Mouse (Mus musculus): ENCODE measurements at regions not wholly inside any gene's neighbourhood (a gene's known extent, or its start where the extent isn't known, plus 50 kb on each side); places are given as distances from the start of the nearest gene placed in this dataset.
A peak's percentile ranks its signal among the peaks of the same experiment; 100 is the strongest.

GRCm38 (mm10) chr1:56179206-56179985 is 457.8 kb downstream of the Hsfy2 start:
- Histone ChIP-seq H3K36me3 (no peaks in the 10 kb centered on the region), H3K4me2 (replicated peaks) (no peak overlapping the region), H3K27me3 (replicated peaks) (no peaks in the 10 kb centered on the region), H3K4me1 (replicated peaks) (0 out of 2 replicates have a peak, but pooled peaks cover 3% of the 10 kb centered on the region), H3K27ac (no peak overlapping the region), H3K9ac (no peak overlapping the region), H3K9me3 (no peaks in the 10 kb centered on the region), H3K4me3 (replicated peaks) (no peak overlapping the region)
- WGBS = 74% methylated on average over 10 of the region's 10 CpGs
- no peak for ATAC-seq

- no peak for ATAC-seq
- 51% methylated on average over 4 of the region's 4 CpGs for WGBS
- H3K27me3 ChIP-seq (replicated peaks) = no peaks in the 10 kb centered on the region
- no peak overlapping the region for H3K27ac ChIP-seq
- H3K4me1 ChIP-seq (replicated peaks) = no peaks in the 10 kb centered on the region
- no peaks in the 10 kb centered on the region for H3K36me3 ChIP-seq
- no peak overlapping the region for H3K9ac ChIP-seq
- no peaks in the 10 kb centered on the region for H3K9me3 ChIP-seq
- H3K4me2 ChIP-seq (replicated peaks) = no peak overlapping the region
- no peak overlapping the region for H3K4me3 ChIP-seq (replicated peaks)
Observed at GRCm38 (mm10) chr1:56171157-56171556, 466.1 kb downstream of the Hsfy2 start.

- no peak overlapping the region for H3K4me3 ChIP-seq (replicated peaks)
- no peak overlapping the region for H3K27ac ChIP-seq
- 74% methylated on average over 1 of the region's 1 CpGs for WGBS
- H3K4me1 ChIP-seq (replicated peaks) = no peaks in the 10 kb centered on the region
- no peak overlapping the region for H3K9ac ChIP-seq
- H3K4me2 ChIP-seq (replicated peaks) = no peak overlapping the region
- H3K9me3 ChIP-seq = no peaks in the 10 kb centered on the region
- no peak for ATAC-seq
- H3K27me3 ChIP-seq (replicated peaks) = no peaks in the 10 kb centered on the region
- H3K36me3 ChIP-seq = no peaks in the 10 kb centered on the region
Observed at GRCm38 (mm10) chr1:56168712-56169111, 468.5 kb downstream of the Hsfy2 start.

- no peak overlapping the region for H3K4me3 ChIP-seq (replicated peaks)
- no peak for ATAC-seq
- H3K4me2 ChIP-seq (replicated peaks) = no peak overlapping the region
- no peak overlapping the region for H3K27ac ChIP-seq
- H3K9ac ChIP-seq = no peak overlapping the region
- no peaks in the 10 kb centered on the region for H3K36me3 ChIP-seq
- WGBS = 90% methylated on average over 4 of the region's 4 CpGs
- H3K4me1 ChIP-seq (replicated peaks) = no peaks in the 10 kb centered on the region
- no peaks in the 10 kb centered on the region for H3K9me3 ChIP-seq
- H3K27me3 ChIP-seq (replicated peaks) = no peaks in the 10 kb centered on the region
Observed at GRCm38 (mm10) chr1:56168063-56168462, 469.2 kb downstream of the Hsfy2 start.

GRCm38 (mm10) chr1:56165228-56165627 is 472.0 kb downstream of the Hsfy2 start:
- ATAC-seq = peak; percentile 75
- Histone ChIP-seq H3K9me3 (no peaks in the 10 kb centered on the region), H3K4me2 (replicated peaks) (no peak overlapping the region), H3K4me1 (replicated peaks) (no peaks in the 10 kb centered on the region), H3K36me3 (no peaks in the 10 kb centered on the region), H3K4me3 (replicated peaks) (no peak overlapping the region), H3K9ac (no peak overlapping the region), H3K27ac (no peak overlapping the region), H3K27me3 (replicated peaks) (no peaks in the 10 kb centered on the region)
- 43% methylated on average over 2 of the region's 2 CpGs for WGBS

GRCm38 (mm10) chr1:56164366-56164765 is 472.9 kb downstream of the Hsfy2 start:
- no peak for ATAC-seq
- H3K4me3 ChIP-seq (replicated peaks) = no peak overlapping the region
- no peak overlapping the region for H3K9ac ChIP-seq
- H3K4me1 ChIP-seq (replicated peaks) = no peaks in the 10 kb centered on the region
- H3K36me3 ChIP-seq = no peaks in the 10 kb centered on the region
- H3K27me3 ChIP-seq (replicated peaks) = no peaks in the 10 kb centered on the region
- no peak overlapping the region for H3K4me2 ChIP-seq (replicated peaks)
- no peaks in the 10 kb centered on the region for H3K9me3 ChIP-seq
- 97% methylated on average over 2 of the region's 2 CpGs for WGBS
- H3K27ac ChIP-seq = no peak overlapping the region

- no peak for ATAC-seq
- Histone ChIP-seq H3K27me3 (replicated peaks) (no peaks in the 10 kb centered on the region), H3K36me3 (no peaks in the 10 kb centered on the region), H3K27ac (no peak overlapping the region), H3K4me3 (replicated peaks) (no peak overlapping the region), H3K9me3 (no peaks in the 10 kb centered on the region), H3K4me2 (replicated peaks) (no peak overlapping the region), H3K4me1 (replicated peaks) (no peaks in the 10 kb centered on the region), H3K9ac (no peak overlapping the region)
- 53% methylated on average over 7 of the region's 7 CpGs for WGBS
Observed at GRCm38 (mm10) chr1:56130951-56131350, 506.3 kb downstream of the Hsfy2 start.

- Histone ChIP-seq H3K4me3 (replicated peaks) (no peak overlapping the region), H3K9me3 (no peaks in the 10 kb centered on the region), H3K27ac (no peak overlapping the region), H3K4me1 (replicated peaks) (no peaks in the 10 kb centered on the region), H3K9ac (no peak overlapping the region), H3K4me2 (replicated peaks) (no peak overlapping the region), H3K27me3 (replicated peaks) (no peaks in the 10 kb centered on the region), H3K36me3 (no peaks in the 10 kb centered on the region)
- peak; percentile 61; the same call in 1 of the 2 replicates for ATAC-seq
- 38% methylated on average over 4 of the region's 4 CpGs for WGBS
Observed at GRCm38 (mm10) chr1:56089254-56089834, 547.9 kb downstream of the Hsfy2 start.

- no peaks in the 10 kb centered on the region for H3K36me3 ChIP-seq
- no peak for ATAC-seq
- WGBS = 58% methylated on average over 1 of the region's 1 CpGs
Observed at GRCm38 (mm10) chr1:56088357-56088756, 548.9 kb downstream of the Hsfy2 start.

GRCm38 (mm10) chr1:56076757-56077156 is 560.5 kb downstream of the Hsfy2 start:
- H3K36me3 ChIP-seq = no peaks in the 10 kb centered on the region

More at GRCm38 (mm10) chr1:56088357-56088756, 548.9 kb downstream of the Hsfy2 start:
- no peaks in the 10 kb centered on the region for H3K9me3 ChIP-seq
- H3K9ac ChIP-seq = no peak overlapping the region
- H3K27me3 ChIP-seq (replicated peaks) = no peaks in the 10 kb centered on the region
- H3K4me3 ChIP-seq (replicated peaks) = no peak overlapping the region
- H3K4me1 ChIP-seq (replicated peaks) = no peaks in the 10 kb centered on the region
- H3K4me2 ChIP-seq (replicated peaks) = no peak overlapping the region
- H3K27ac ChIP-seq = no peak overlapping the region

GRCm38 (mm10) chr1:56072255-56072654 is 565.0 kb downstream of the Hsfy2 start:
- no peaks in the 10 kb centered on the region for H3K36me3 ChIP-seq
- H3K4me2 ChIP-seq (replicated peaks) = no peak overlapping the region
- ATAC-seq = no peak
- H3K4me3 ChIP-seq (replicated peaks) = no peak overlapping the region
- H3K27me3 ChIP-seq (replicated peaks) = no peaks in the 10 kb centered on the region
- WGBS = 84% methylated on average over 2 of the region's 2 CpGs
- H3K4me1 ChIP-seq (replicated peaks) = no peaks in the 10 kb centered on the region
- H3K27ac ChIP-seq = no peak overlapping the region
- no peak overlapping the region for H3K9ac ChIP-seq
- no peaks in the 10 kb centered on the region for H3K9me3 ChIP-seq

More at GRCm38 (mm10) chr1:56076757-56077156, 560.5 kb downstream of the Hsfy2 start:
- Histone ChIP-seq H3K27ac (no peak overlapping the region), H3K4me3 (replicated peaks) (no peak overlapping the region), H3K4me2 (replicated peaks) (no peak overlapping the region), H3K9me3 (no peaks in the 10 kb centered on the region), H3K27me3 (replicated peaks) (no peaks in the 10 kb centered on the region), H3K9ac (no peak overlapping the region), H3K4me1 (replicated peaks) (no peaks in the 10 kb centered on the region)
- no peak for ATAC-seq
- WGBS = 73% methylated on average over 1 of the region's 1 CpGs

GRCm38 (mm10) chr1:56063474-56063873 is 573.8 kb downstream of the Hsfy2 start:
- no peak overlapping the region for H3K4me3 ChIP-seq (replicated peaks)
- H3K4me2 ChIP-seq (replicated peaks) = no peak overlapping the region
- WGBS = 71% methylated on average over 3 of the region's 3 CpGs
- no peak for ATAC-seq
- H3K27ac ChIP-seq = no peak overlapping the region
- no peak overlapping the region for H3K9ac ChIP-seq
- H3K27me3 ChIP-seq (replicated peaks) = no peaks in the 10 kb centered on the region
- no peaks in the 10 kb centered on the region for H3K36me3 ChIP-seq
- no peaks in the 10 kb centered on the region for H3K9me3 ChIP-seq
- H3K4me1 ChIP-seq (replicated peaks) = no peaks in the 10 kb centered on the region
